Mouse (Mus musculus) erythroblast, embryonic 14.5 days (primary cell): ENCODE data around the gene Mreg.

Source experiments
- GATA1 ChIP-seq: IDR thresholded peaks from 2 replicates; pipeline ENCODE4 v1.6.1; 2012; ENCODE audit warnings: low read length, inconsistent platforms, mixed read lengths
- TAL1 ChIP-seq: IDR thresholded peaks from 3 replicates; pipeline ENCODE4 v1.6.1; 2012; ENCODE audit warnings: low read length, inconsistent platforms, mixed read lengths

DNA sequence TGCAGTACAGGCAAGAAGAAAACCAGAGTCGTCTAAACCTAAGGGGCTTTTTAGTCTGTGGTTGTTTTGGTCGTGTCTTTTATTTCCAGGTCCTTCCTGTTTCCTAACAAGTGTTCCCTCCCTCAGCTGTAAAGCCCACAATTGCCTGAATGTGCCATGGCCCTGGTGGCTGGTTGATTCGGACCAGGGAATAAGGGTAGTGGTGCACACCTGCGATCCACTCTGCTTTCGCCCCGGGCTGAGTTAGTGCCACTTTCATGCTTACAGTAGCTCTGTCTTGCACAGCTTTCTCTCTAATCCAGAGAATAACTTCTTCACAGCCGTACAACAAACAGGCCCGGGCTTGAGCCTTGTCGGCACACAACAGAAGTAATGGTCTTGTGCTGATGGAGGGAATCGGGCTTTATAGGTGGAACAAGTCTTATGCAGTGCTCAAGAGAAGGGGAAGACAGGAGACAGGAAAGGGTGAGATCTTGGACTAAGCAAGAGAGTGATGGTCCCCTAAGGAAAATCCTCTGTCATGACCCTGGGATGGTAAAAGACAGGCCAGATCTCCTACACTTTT is 26.0 kb upstream of the Mreg start:
- TF ChIP-seq TAL1 = no peak
- no peak for TF ChIP-seq GATA1
